Mouse (Mus musculus): Measurements from ENCODE around the gene Iqck. TPM values are rescaled to one million over a fixed set of nuclear protein-coding genes. Genes with fewer than 3 reads are reported as not detected.

Gene Iqck
- polyA plus RNA-seq (2012; rRNA removed) = 4.3 and 5.3 TPM in 2 replicates

GRCm38 (mm10) chr7:118855171-118855876 lies at the start of gene Iqck:
Gene Iqck, plus strand, starts transcription at chr7:118855752.

GRCm38 (mm10) chr7:118855877-118856304 lies 339 bp downstream of the Iqck start, which contains the start of gene Knop1:
Gene Knop1, minus strand, starts transcription at chr7:118856254.

GRCm38 (mm10) chr7:118995007-118995406 lies 139.5 kb downstream of the Iqck start, which contains the start of gene Gprc5b:
Gene Gprc5b, minus strand, starts transcription at chr7:118995211.

Other genes starting within 250 kb of the Iqck start
- gene Gde1, start 150.0 kb upstream of the Iqck start, polyA plus RNA-seq (2012; rRNA removed) = 497 and 672 TPM in 2 replicates
- 2.8 and 3.5 TPM in 2 replicates for gene Ccp110, start 143.2 kb upstream of the Iqck start, polyA plus RNA-seq (2012; rRNA removed)
- 44.6 and 66.7 TPM in 2 replicates for gene Vps35l, start 115.5 kb upstream of the Iqck start, polyA plus RNA-seq (2012; rRNA removed)
- gene Knop1, start 502 bp downstream of the Iqck start, polyA plus RNA-seq (2012; rRNA removed) = 9.0 and 12.6 TPM in 2 replicates
- 70.7 and 75.5 TPM in 2 replicates for gene Gprc5b, start 139.5 kb downstream of the Iqck start, polyA plus RNA-seq (2012; rRNA removed)